Mouse (Mus musculus): ENCODE results near the gene Tchp.

Tchp gene

DNA sequence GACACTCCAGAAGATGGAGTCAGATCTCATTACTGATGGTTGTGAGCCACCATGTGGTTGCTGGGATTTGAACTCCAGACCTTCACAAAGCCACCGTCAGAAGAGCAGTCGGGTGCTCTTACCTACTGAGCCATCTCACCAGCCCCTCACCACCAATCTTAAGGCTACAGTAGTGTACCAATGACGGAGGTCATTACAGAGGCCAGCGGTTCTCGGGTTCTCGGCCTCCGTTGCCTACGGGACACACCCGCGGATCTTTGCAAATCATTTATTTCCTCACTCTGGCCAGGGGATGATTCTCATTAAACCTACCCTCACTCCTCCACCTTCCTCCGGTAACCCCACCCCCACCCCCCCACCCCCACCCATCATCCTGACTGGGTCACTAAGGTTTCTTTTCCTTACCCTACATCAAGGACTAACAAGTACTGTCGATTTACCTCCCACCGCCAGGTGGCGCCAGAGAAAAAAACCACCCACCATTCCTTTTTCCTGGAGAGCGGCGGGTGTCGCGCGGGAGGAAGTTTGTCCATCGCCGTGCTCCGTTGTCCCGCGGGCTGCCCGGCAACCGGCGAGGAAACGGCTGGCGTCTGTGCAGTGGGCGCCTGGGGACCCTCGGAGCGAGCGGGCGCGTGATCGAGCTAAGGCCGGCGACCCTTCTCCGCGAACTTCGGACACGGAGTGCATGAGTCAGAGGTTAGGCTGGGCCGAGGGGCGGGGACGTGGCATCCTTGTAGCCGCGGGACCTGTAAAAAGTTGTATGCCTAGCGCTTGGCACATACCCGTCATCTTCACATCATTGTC is at the start of gene Tchp:
Gene Tchp (plus strand): TSS at position 496 of the 804 bp plus-strand sequence.
- peak; percentile 94 to 98 for DNase-seq (ENCODE audit: inconsistent age in 2 of 2, low spot score in 1 of 2)

DNA sequence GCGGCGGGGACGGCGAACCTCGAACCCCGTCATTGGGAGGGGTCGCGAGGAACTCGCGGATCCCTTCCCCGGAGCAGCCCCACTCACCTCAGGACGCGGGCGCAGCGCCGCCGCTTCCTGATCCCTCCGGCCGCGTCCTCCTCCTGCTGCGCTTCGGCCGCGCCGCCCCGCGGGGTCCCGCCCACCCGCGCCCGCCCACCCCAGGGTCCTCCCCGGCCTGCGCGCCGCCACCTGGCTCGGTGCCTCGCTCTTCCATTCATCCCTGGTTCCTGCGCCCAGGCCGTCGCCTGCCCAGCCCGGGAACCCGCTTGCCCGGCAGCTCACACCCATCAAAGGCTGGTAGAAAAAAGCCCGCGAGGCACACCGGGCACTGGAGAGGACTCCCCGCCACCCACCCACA is 49.3 kb upstream of the Tchp start, which contains the start of gene Trpv4:
Gene Trpv4 (minus strand): TSS at position 167 of the 400 bp plus-strand sequence.
- DNase-seq (ENCODE audit: inconsistent age in 2 of 2, low spot score in 1 of 2): no peak

DNA sequence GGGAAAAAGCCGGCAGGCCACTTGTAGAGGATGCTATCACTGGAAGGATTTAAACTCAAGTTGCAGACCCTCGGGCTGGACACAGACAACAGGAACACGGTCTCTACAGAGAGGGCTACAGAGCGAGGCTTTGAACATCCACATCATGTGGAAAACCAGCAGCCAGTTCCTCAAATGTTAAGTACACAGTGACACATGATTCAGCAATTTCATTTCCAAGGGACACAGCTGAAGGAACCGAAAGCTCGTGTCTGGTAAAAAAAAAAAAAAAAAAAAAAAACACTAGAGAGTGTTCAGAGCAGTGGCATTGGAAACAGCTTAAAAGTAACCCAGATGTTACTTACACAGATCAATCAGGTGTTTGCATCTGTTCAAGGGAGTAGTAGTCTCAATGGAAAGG is 46.5 kb upstream of the Tchp start:
- no peak for DNase-seq (ENCODE audit: inconsistent age in 2 of 2, low spot score in 1 of 2)

DNA sequence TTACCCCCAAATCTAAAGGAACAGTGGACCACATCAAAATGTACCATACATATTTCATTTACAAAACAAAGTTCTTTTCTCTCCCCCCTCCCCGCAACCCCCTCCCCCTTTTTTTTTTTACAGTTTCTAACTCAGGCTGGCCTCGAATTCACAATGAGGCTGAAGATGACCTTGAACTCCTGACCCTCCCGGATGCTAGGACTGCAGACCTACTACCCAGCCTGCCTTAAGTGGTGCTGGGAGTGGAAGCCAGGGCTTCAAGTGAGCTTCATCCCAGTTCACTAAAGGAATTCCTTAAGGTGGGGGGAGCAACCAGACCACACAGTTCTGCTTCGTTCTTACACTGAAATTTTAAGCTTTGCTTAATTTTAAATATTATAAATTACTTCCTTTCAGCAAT is 43.4 kb upstream of the Tchp start:
- no peak for DNase-seq (ENCODE audit: inconsistent age in 2 of 2, low spot score in 1 of 2)

DNA sequence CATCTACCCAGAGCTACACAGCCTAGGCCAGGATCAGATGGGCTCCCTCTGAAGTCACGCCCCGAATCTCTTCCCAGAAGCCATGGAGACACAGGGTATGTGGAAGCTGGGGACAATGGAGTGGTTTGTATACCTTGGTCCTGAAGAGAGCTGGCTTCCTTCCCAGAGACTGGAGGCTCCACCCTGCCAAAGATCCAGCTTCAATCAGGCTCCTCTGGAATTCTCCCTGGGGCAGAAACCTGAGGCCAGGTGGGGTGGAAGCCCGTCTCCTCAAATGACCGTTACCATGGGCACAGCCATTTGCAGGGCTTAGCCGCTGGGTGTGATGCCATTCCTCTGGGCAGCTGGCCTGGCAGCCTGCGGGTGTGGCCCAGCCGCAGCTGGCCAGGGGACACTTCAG is 42.8 kb upstream of the Tchp start:
- no peak for DNase-seq (ENCODE audit: inconsistent age in 2 of 2, low spot score in 1 of 2)

DNA sequence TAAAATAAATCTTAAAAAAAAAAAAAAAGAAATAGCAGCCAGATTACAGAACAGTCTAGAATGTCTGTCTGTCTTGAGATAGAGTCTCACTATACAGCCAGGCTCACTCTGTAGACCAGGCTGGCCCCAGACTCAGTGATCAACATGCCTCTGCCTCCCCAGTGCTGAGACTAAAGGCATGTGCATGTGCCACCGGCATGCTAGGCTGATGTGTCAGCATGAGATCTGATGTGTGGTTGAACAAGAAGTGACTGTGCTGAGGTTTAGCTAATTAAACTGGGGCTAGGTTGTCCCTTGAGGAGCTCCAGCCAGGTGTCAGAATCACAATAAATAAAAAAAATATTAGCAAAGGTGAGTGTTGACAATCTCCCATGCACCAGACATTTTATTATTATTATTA is 40.9 kb upstream of the Tchp start:
- DNase-seq (ENCODE audit: inconsistent age in 2 of 2, low spot score in 1 of 2): no peak

DNA sequence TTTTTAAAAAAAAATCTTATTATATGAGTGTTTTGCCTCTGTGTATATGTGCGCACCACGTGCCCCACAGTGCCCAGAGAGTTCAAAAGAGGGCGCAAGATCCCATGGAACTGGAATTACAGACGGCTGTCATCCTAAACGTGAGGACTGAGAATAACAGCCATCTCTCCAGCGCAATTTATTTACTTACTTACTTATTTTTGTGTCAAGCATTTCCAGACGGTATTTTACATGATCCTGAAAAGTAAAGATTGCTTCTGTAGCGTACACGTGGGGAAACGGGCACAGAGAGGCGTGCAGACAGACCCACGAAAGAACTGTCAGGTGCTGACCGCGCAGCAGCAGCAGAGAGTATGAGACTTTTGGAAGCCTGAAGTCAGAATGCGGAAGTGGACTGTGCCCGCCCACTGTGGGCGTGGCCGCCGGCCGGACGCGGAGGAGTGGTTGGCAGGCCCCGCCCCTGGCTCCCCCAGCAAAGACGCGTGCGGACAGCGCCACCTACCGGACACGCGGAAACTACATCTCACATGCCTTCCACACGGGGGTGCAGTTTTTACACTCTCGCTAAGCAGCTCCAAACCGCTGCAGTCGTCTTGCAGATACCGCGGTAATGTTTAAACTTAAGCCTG is 40.2 kb upstream of the Tchp start:
- peak; percentile 99 to 100 for DNase-seq (ENCODE audit: inconsistent age in 2 of 2, low spot score in 1 of 2)

DNA sequence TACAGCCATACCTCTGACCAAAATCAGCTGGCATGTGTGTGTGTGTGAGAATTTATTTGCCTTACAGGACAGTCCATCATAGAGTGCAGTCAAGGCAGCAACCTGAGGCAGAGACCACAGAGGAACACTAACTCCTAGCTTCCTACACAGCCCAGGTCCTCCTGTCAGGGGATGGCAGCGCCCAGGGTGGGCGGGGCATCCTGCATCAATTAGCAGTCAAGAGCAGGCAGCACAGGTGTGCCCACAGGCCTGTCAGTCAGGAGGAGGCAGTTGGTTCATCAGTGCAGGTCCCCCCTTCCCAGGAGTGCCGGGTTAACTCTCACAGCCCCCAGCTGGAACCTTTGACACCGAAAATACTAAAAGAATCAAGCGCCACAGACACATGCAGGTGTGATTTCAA is 38.5 kb upstream of the Tchp start:
- no peak for DNase-seq (ENCODE audit: inconsistent age in 2 of 2, low spot score in 1 of 2)

DNA sequence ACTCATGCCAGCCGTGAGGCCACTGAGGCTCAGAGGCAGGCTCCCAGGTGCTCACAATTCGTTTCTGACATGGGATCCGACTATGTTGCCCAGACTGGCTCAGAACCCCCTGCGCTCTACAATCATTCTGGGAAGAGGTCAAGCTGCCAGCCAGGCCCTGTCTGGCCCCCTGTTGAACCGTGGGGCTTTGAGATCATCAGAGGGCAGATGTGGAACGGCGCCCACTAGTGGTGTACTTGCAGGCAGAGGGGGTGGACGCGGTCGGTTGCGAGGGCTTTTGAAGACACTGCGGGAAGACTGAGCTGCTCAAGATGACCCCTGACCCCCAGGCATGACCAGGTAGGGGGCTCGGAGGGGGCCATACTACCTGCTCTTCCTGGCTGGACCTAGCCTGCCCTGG is 34.4 kb upstream of the Tchp start:
- DNase-seq (ENCODE audit: inconsistent age in 2 of 2, low spot score in 1 of 2): no peak

DNA sequence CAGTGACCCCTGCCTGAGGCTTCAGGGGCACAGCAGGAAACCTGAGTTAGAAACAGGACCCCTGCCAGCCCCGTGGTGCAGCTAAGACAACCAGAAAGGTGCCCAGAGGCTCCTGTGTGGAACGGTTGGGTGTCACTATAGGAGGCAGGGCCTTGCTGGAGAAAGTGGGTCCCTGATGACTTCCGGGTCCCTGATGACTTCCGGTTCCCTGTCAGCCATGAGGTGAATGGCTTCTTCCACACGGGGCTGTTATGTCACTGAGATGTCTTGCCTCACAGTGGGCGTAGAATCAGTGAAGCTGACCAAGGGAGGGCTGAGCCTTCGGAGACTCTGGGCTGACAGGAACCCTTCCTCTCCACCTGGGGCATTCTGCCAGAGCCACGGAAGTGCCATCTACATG is 33.0 kb upstream of the Tchp start:
- DNase-seq (ENCODE audit: inconsistent age in 2 of 2, low spot score in 1 of 2): no peak

DNA sequence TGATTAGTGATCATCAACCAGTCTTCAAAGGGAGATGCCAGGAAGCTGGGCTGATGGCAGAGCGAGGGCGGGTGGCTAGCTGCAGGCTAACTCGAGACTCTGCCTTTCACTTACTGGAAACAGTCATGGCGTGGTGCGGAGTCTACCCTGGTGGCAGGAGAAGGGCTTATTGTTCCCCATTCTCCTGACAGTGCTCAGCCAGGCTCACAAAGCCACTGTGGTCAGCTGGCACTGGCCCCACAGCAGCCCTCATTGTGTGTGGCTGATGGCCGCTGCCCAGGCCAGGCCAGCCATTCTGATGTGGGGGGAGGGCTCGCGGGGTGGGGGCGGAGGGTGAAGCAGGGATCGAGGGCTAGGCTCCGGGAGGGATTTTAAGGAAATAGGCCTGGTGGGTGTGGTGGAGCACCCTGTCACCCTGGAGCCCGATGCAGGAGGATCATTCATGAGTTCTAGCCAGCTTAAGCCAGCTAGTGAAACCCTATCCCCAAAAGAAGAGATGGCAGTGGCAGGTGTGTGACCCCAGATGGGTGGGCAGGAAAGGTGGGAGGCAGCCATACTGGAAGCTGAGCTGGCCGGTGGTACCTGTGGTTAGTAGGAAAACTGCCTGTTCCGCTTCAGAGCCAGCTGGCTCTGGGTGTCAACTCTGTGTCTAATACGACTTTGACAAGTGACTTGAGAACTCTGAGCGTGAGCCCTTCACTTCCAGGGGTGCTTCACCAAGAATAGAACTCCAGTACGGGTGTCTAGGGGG is 27.5 kb upstream of the Tchp start:
- DNase-seq (ENCODE audit: inconsistent age in 2 of 2, low spot score in 1 of 2): no peak

DNA sequence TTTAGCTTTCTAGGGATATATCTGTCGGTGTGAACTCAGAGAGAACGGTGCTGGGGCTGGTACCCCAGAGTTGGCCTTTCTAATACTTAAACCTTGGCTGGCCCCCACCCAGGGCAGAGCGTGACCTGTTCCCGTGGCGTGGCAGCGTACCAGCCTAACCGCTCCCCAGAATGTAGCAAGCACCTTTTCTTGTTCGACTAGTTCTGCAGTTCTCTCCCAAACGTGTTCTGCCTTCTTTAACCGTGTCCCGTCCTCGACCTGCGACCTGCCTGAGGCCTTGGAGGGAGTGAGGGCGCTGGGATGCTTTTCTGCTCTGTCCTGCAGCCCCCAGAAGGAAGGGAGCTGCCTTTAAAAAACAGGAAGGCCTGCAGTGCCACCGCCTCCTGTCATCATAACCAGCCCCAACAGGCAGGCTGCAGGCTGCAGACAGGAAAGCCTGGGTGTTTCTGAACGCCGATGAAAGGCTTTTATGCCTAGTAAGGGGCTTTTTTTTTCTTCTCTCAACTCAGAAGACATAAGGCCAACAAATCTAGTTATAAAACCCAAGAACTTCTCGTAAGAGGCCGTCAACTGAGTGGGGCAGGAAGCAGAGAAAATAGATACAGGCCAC is 26.8 kb upstream of the Tchp start:
- DNase-seq (ENCODE audit: inconsistent age in 2 of 2, low spot score in 1 of 2): no peak

DNA sequence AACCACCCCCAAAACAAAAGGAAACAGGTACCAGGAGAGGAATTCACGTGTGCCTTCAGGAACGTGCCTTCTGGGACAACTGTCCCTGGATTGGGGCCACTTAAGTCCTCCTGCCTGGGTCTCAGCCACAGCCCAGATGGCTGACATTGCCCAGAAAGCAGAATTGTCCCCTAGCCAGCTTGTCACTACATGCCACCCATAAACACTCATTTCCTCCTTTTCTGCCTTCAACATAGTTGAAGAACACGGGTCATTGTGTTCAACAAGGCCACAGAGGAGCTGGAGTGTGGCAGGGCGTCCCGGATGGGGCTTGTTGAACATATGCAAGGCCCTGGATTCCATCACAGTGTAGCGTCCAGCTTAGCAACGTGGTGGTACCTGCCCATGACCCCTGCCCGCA is 25.8 kb upstream of the Tchp start:
- DNase-seq (ENCODE audit: inconsistent age in 2 of 2, low spot score in 1 of 2): no peak

DNA sequence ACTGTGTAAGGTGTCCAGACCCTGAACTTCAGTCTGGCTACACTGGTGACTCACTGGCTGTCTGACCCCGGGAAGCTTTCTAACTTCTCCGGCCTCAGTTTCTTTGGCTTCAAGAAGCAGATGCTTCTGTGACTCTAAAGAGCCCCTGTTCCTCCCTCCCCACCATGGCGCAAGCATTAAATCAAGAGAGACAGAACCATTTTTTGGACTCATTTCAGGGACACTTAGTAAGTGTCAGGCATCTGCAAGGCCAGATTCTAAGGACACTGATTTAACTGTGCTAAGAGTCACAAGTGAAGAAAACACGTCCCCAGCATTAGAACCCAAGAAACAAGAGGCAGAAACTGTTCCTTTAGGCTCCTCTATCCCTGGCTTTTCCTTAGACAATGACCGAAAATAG is 21.6 kb upstream of the Tchp start:
- DNase-seq (ENCODE audit: inconsistent age in 2 of 2, low spot score in 1 of 2): peak in 1 of 2 experiments; percentile 80

DNA sequence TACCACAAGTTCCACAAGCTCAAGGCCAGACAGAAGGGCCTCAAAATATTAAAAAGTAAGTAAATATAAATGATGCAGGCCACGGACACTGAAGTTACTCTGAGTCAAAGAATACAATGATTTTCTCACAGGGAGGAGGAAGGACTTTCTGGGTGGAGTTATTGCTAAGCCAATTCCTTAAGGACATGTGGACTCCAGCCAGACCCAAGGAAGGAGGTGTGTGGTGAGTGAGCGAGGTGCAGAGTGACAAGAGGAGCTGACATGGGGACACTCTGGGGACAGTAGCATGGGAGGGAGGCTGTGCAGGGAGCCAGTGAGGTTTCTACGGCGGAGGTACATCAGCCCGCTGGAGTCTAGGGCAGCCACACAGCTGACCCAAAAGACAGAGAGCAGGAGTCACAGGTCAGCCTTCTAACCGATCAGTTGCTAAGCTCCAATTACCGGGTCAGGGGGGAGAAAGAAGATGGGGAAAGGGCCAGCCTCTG is 20.8 kb upstream of the Tchp start:
- peak in 1 of 2 experiments; percentile 39 for DNase-seq (ENCODE audit: inconsistent age in 2 of 2, low spot score in 1 of 2)

DNA sequence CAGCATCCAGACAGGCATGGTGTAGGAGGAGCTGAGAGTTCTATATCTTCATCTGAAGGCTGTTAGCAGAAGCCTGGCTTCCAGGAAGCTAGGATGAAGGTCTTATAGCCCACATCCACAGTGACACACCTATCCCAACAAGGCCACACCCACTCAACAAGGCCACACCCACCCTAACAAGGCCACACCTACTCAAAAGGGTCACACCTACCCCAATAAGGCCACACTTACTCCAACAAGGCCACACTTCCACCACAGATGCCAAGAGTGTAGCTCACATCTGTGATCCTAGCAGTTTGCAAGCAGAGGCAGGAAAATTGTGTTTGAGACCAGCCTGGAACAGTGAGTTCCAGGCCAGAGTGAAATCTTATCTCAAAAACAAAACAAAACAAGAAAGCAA is 19.7 kb upstream of the Tchp start:
- DNase-seq (ENCODE audit: inconsistent age in 2 of 2, low spot score in 1 of 2): peak in 1 of 2 experiments; percentile 53

DNA sequence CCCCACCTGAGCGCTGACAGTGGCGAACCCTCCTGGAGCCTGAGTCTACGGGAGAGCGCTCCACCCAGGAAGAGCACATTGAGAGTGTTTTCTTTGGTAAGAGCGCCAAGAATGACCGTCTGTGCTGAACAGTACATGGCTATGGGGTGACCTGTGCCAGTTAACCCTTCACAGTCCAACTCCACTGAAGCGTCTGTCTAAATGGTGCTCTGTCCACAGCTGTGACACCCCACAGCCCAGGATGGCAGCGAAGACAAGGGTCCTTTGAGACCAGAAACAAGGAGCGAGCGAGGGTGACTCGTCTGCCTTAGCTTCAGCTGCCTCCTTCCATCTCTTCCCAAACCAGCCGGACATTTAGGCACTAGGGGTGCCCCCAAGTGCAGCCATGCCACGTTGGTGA is 18.9 kb upstream of the Tchp start:
- DNase-seq (ENCODE audit: inconsistent age in 2 of 2, low spot score in 1 of 2): no peak

DNA sequence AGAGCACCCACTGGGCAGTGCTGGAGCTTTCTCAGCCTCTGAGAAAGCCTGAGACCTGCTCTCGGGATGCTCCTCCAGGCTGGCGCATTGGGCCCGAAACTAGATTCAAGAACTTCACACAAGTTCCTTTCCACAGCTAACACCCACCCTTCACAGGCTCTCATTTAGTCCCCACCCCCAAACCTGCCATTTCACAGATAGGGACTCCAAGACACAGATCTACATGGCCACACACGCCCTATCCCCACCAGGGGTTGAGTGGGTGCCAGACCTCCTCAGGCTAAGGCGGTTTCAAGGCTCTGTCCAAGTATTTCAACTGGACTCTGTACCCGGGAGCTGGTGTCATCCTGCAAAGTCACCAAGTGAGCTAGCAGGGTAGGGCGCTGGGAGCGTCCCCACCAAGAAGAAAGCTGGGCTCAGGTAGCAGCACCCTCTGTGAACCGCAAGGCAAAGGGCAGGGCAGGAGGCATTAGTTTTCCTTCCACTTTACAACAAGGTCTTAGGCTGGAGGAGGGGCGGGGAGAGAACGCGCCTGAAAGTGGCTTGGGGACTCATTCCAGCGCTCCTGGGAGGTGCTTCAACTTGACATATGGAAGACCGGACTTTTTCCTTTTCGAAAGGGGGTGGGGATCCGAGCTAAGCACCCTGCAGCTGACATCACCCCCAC is 17.7 kb upstream of the Tchp start:
- DNase-seq (ENCODE audit: inconsistent age in 2 of 2, low spot score in 1 of 2): peak in 1 of 2 experiments; percentile 74

DNA sequence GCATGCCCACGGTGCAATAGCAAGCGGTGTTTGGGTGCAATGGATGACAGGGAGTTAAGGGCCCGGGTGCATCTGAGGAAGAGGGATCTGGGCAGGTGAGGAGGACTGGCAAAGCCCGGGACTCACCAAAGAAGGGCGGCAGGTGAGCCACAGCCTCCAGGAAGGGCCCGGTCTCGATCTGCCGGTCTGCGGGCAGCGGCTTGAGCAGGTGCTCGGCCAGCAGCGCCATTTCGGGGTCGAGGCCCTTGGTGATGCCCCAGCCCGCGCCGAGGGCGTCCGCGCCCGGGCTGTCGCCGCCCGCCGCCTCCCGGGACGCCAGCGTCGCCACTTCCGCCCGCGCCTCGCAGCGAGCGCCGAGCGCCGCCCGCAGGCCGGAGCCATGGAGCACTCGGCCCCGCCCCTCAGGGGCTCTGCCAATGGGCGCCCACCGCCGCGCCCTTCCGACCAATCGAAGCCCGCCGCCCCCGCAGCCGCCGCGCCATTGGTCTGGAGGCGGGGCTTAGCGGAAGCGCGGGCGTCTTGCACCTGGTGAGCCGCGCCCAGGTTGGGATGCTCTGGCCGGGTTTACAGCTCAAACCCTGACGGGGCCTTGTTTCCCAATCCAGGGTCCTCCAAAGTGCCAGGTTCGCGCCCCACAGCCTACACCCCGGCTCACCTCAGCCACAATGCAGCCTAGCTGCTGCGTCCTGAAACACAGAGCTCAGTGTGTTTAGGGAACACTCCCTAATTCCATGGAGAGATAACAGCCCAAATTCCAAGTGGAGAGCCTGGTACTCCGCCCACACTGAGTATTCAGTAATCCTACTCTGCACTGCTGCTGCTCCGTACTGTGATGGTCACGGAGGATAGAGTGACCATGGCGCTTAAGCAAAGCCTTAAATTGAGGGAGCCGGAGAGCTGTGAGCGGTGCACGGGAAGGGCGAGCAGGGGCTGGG is 16.7 kb upstream of the Tchp start, which contains the start of gene Gltp:
Gene Gltp (minus strand): TSS at position 352 of the 935 bp plus-strand sequence.
- peak; percentile 94 to 96 for DNase-seq (ENCODE audit: inconsistent age in 2 of 2, low spot score in 1 of 2)

DNA sequence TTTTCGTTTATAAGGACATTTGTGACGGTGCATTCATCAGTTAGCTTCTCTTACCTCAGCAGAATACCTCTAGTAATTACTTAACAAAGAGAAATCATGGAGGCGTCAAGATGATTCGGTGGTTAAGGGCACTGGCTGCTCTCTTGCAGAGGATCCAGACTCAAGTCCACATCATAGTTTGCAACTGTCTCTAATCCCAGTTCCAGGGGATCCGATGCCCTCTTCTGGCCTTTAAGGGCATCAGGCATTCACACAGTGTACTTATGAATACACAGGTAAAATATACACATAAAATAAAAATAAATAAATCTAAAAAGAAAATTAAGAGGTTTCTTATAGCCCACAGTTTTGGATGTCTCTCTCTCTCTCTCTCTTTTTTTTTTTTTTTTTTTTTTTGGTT is 11.8 kb upstream of the Tchp start:
- no peak for DNase-seq (ENCODE audit: inconsistent age in 2 of 2, low spot score in 1 of 2)

Measured in adrenal gland, adult (tissue).